Mouse (Mus musculus) testis, adult 2 months (tissue): ENCODE results near the gene Ppib. TPM values are rescaled to one million over a fixed set of nuclear protein-coding genes. Genes with fewer than 3 reads are reported as not detected.

Experiments
- H3K27ac ChIP-seq: fragments of 200-500 bp; 2 replicates; pipeline ENCODE4 v1.5.1; 2012; ENCODE audit warnings: low read depth, low read length; ENCODE audit not compliant: control insufficient read depth, insufficient read depth
- H3K27me3 ChIP-seq: fragments of 200-500 bp; 2 replicates; pipeline ENCODE4 v1.6.1; 2012; ENCODE audit warnings: mild to moderate bottlenecking, low read length, moderate library complexity; ENCODE audit not compliant: control insufficient read depth, insufficient read depth
- H3K36me3 ChIP-seq: fragments of 200-500 bp; 2 replicates; pipeline ENCODE4 v1.6.1; 2012; ENCODE audit warnings: mild to moderate bottlenecking, low read length; ENCODE audit not compliant: control insufficient read depth, insufficient read depth
- H3K4me1 ChIP-seq: fragments of 200-500 bp; 2 replicates; pipeline ENCODE4 v1.6.1; 2012; ENCODE audit warnings: low read length; ENCODE audit not compliant: control insufficient read depth, insufficient read depth
- H3K4me3 ChIP-seq: fragments of 200-500 bp; 2 replicates; pipeline ENCODE4 v1.5.1; 2012; ENCODE audit warnings: low read depth, mild to moderate bottlenecking, low read length, moderate library complexity, mixed read lengths; ENCODE audit not compliant: control insufficient read depth
- CTCF ChIP-seq: fragments of 200-500 bp; IDR thresholded peaks from 2 replicates; pipeline ENCODE4 v1.5.1; 2012; ENCODE audit warnings: low read depth, mild to moderate bottlenecking, inconsistent platforms, low read length, moderate library complexity; ENCODE audit not compliant: control insufficient read depth, insufficient read depth, insufficient replicate concordance
- POLR2A ChIP-seq: fragments of 200-500 bp; IDR thresholded peaks from 2 replicates; pipeline ENCODE4 v1.6.1; 2012; ENCODE audit warnings: low read depth, mild to moderate bottlenecking, inconsistent platforms, low read length, moderate library complexity; ENCODE audit not compliant: control insufficient read depth
- polyA plus RNA-seq: library from polyadenylated mRNA; depleted of rRNA; stranded (reverse); fragments of >200 nt; gene quantifications from 2 replicates; pipeline ENCODE4 v1.2.3, GENCODE M21; 2012; rRNA removed

The Ppib gene
- polyA plus RNA-seq, 1 experiment: 68.0 TPM

- Histone ChIP-seq H3K4me1 (no peaks in the 10 kb centered on the region), H3K27me3 (no peaks in the 10 kb centered on the region), H3K4me3 (no peak overlapping the region), H3K27ac (no peak overlapping the region), H3K36me3 (peaks cover 2% of the 10 kb centered on the region)
- TF ChIP-seq CTCF: no peak
- no peak for TF ChIP-seq POLR2A
Observed at GRCm38 (mm10) chr9:66105168-66105567, 45.1 kb downstream of the Ppib start.

GRCm38 (mm10) chr9:66109574-66109973, 49.6 kb downstream of the Ppib start:
- Histone ChIP-seq H3K27me3 (no peaks in the 10 kb centered on the region), H3K36me3 (peaks cover 2% of the 10 kb centered on the region), H3K4me1 (no peaks in the 10 kb centered on the region), H3K4me3 (no peak overlapping the region), H3K27ac (no peak overlapping the region)
- TF ChIP-seq CTCF (no peak), POLR2A (no peak)

GRCm38 (mm10) chr9:66110126-66110525, 50.1 kb downstream of the Ppib start:
- H3K36me3 ChIP-seq: peaks cover 1% of the 10 kb centered on the region
- TF ChIP-seq POLR2A: no peak
- TF ChIP-seq CTCF: no peak
- H3K27ac ChIP-seq: no peak overlapping the region
- no peaks in the 10 kb centered on the region for H3K4me1 ChIP-seq
- H3K4me3 ChIP-seq: no peak overlapping the region
- no peaks in the 10 kb centered on the region for H3K27me3 ChIP-seq

- TF ChIP-seq CTCF: no peak
- no peak for TF ChIP-seq POLR2A
- Histone ChIP-seq H3K4me3 (no peak overlapping the region), H3K36me3 (peaks cover under 1% of the 10 kb centered on the region), H3K27me3 (no peaks in the 10 kb centered on the region), H3K27ac (no peak overlapping the region), H3K4me1 (no peaks in the 10 kb centered on the region)
Observed at GRCm38 (mm10) chr9:66110611-66111379, 50.8 kb downstream of the Ppib start.

- Histone ChIP-seq H3K36me3 (no peaks in the 10 kb centered on the region; the same call in 1 of the 2 replicates), H3K4me1 (no peaks in the 10 kb centered on the region), H3K4me3 (no peak overlapping the region), H3K27ac (no peak overlapping the region), H3K27me3 (no peaks in the 10 kb centered on the region)
- no peak for TF ChIP-seq POLR2A
- no peak for TF ChIP-seq CTCF
Observed at GRCm38 (mm10) chr9:66114341-66114740, 54.3 kb downstream of the Ppib start.

Other genes starting within 250 kb of the Ppib start
- gene Zfp609, start 232.7 kb upstream of the Ppib start, polyA plus RNA-seq: 9.8 and 10.4 TPM in 2 replicates
- gene Pclaf, start 170.0 kb upstream of the Ppib start, polyA plus RNA-seq: 0.56 and 0.63 TPM in 2 replicates
- 80.9 and 83.4 TPM in 2 replicates for gene Trip4, start 151.4 kb upstream of the Ppib start, polyA plus RNA-seq
- 17.5 and 20.3 TPM in 2 replicates for gene Csnk1g1, start 151.3 kb upstream of the Ppib start, polyA plus RNA-seq
- gene Snx22, start 9.5 kb downstream of the Ppib start, polyA plus RNA-seq: 0.10 and 0.22 TPM in 2 replicates
- gene Snx1, start 66.4 kb downstream of the Ppib start, polyA plus RNA-seq: 98.1 and 102 TPM in 2 replicates
- gene Ciao2a, start 66.4 kb downstream of the Ppib start, polyA plus RNA-seq: 15.1 and 18.2 TPM in 2 replicates
- 0.67 and 0.70 TPM in 2 replicates for gene Dapk2, start 98.0 kb downstream of the Ppib start, polyA plus RNA-seq